Mouse (Mus musculus) cerebellum, postnatal 4 days (tissue): ENCODE data around the gene Rin3.

ENCODE experiments used
- DNase-seq, 2 experiments: peaks; one replicate each; pipeline ENCODE4 v3.0.0; 2022; ENCODE audit warnings: low spot score in 2 of 2, mixed read lengths in 1 of 2

The Rin3 gene

GRCm38 (mm10) chr12:102422065-102422464 is 139.2 kb downstream of the Rin3 start:
- no peak for DNase-seq

DNA sequence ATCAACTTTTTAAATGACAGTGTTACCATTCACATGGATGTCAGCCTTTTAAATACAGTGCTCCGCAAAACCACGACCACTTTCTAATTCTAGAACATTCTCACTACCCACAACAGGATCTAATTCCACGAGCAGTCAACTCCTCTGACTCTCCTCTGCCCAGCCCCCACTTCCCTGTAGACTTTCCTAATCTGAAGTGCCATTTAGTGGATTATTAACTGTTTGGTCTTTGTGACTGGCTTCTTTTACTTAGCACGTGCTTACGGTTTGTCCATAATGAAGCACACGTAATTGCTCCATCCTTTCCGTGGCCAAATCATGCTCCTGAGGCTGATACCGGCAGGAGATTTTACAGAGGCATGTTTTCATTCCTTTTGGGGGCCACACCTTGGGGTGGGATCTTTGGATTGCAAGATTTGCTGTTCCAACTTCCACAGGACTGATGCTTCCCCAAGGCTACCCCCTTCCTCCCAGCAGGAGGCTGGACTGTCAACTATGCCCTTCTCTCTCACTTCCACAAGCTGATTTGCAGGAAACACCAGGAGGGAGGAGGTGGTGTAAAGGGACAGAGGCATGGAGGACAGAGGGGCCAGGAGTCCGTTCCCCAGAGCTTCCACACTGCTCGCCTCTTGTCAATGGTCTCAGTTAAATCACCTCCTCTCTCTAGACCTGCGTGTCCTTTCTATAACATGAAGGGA is 139.9 kb downstream of the Rin3 start:
- no peak for DNase-seq

DNA sequence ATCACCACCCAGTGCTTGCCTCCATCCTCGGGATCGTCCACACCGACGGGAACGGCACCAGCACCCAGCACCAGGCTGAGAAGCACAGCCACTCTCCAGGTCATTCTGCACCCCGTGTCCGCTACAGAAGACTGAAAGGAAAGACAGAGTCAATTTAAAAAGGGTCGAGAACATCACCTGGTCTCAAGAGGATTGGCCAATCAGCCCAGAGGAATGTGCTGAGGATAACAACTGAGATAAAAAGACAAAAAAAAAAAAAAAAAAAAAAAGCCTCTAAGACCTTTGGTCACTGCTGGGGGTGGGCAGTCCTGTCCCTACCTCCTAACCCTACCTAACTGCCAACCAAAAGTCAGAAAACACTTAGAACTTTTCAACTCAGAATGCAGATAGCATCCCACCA is 140.8 kb downstream of the Rin3 start:
- DNase-seq: no peak

DNA sequence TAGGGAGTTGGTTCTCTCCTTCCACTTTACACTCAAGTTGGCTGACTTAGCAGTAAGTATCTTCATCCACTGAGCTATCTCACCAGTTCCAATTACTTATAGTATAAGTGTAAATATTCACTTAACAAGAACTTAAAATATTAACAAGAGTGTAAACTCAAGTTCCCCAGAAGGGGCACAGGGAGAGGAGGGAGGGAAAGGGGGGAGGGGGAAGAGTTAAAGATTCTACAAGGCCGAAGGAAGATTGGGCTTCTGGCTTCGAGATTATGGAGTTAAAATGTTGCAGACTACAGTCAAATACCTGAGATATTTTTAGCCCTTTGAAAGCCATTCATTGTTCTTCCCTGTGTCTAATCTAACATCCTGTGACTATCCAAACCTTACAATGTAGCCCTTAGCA is 141.6 kb downstream of the Rin3 start:
- no peak for DNase-seq

- no peak for DNase-seq
These were observed 142.3 kb downstream of the Rin3 start for GRCm38 (mm10) chr12:102425048-102425578.

- no peak for DNase-seq
These were observed 143.4 kb downstream of the Rin3 start for GRCm38 (mm10) chr12:102426285-102426684.

DNA sequence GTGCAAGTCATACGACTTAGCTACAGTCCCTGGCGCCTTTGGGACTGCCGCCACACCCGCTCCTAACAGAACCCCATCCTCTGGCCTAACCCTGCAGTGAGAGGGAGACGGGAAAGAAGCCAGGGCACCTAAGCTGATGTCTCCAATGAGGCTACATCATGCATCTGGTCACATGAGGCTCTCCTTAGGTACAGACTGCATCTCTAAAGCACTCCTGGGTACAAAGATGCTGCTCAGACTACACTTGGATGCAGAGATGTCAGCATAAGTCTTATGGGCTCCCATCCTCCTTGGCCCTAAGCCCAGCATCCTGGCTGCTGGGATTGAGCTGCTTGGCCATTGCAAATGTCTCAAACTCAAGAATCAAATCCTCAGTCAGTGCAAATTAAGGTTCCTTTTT is 146.8 kb downstream of the Rin3 start:
- no peak for DNase-seq

GRCm38 (mm10) chr12:102430228-102430627 is 147.4 kb downstream of the Rin3 start:
- DNase-seq: no peak

- DNase-seq: no peak
These were observed 149.4 kb downstream of the Rin3 start for GRCm38 (mm10) chr12:102432238-102432637.

DNA sequence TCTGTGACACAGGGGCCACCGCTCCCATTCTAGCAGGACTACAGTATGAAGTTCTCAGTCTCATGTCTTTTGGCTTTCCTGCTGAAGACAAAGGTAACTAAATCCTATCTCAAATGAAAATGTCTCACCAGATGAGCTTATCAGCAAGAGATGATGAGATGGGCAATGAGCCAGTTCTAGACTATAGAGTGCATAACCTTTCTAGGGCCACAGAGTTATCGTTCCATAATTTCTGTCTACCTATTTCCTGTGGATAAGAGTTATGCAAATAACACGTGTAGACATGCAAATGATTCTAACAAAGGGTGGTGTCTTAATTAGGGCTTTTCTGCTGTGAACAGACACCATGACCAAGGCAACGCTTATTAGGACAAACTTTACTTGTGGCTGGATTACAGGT is 151.3 kb downstream of the Rin3 start:
- DNase-seq: no peak

DNA sequence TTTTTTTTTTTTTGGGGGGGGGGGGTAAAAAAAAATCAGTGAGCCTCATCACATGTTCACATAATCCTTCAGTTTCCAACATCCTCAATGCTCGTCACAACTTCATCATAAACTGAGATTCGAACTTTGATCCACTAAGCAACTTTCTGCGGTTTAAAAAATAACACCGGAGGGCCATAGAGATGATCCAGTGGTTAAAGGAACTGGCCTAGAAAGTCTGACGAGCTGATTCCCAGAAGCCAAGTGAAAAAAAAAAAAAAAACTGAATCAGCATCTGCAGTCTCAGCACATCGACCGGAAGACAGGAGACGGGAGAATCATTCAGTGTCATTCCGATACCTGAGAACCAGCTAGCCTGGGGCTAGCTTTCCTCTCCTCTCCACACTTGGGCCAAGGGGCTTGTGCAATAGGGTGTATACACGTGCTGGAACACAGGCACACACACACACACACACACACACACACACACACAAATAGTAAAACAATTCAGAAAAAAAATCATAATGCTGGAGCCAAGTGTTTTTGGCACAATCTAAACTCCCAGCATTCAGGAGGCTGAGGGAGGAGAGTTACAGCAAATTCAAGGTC is 154.2 kb downstream of the Rin3 start:
- no peak for DNase-seq

GRCm38 (mm10) chr12:102437952-102438351 is 155.1 kb downstream of the Rin3 start:
- DNase-seq: no peak

- DNase-seq: no peak
These were observed 156.3 kb downstream of the Rin3 start for GRCm38 (mm10) chr12:102438983-102439631.

- peak; percentile 92 to 98 for DNase-seq
These were observed 156.8 kb downstream of the Rin3 start, which contains the start of gene Lgmn for GRCm38 (mm10) chr12:102439632-102440023. TSS of gene Lgmn (minus strand) at chr12:102439813.
